Mouse (Mus musculus): ENCODE measurements around the gene Rai14.

DNA sequence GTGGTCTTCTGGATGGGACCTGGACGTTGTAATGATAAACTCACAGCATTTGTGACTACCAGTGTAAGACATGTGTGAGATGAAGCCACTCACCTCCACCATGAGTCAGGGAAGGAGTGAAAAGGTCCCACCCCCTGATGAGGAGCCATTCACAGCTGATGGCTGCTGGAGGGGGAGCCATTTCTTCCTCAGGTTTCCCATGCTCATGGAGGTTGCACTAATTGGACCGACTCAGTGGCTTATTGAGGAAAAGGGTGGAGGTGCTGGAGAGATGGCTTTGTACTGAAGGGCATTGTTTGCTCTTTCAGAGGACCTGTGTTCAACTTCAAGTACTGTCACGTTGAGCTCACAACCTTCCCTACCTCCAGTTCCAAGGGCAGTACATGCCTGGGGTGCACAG lies 10.4 kb upstream of the Rai14 start:
- TF ChIP-seq CTCF (IDR thresholded peaks at IDR 0.05 in 2 of 3, conservative IDR thresholded peaks at IDR 0.05 in 1 of 3; ENCODE audit: control insufficient read depth in 1 of 3, insufficient read depth in 1 of 3, low read depth in 2 of 3, low read length in 3 of 3, poor library complexity in 1 of 3, severe bottlenecking in 1 of 3) (no peak), MYC (IDR thresholded peaks at IDR 0.05; ENCODE audit: low read depth, low read length) (no peak), RAD21 (IDR thresholded peaks at IDR 0.05; ENCODE audit: low read depth, low read length) (no peak), MAX (IDR thresholded peaks at IDR 0.05; ENCODE audit: low read length) (no peak), POLR2AphosphoS5 (IDR thresholded peaks at IDR 0.05; ENCODE audit: borderline replicate concordance, low read depth, low read length) (no peak), CHD1 (IDR thresholded peaks at IDR 0.05; ENCODE audit: low read depth, low read length) (no peak), ETS1 (IDR thresholded peaks at IDR 0.05; ENCODE audit: low read depth, low read length) (no peak), POLR2AphosphoS2 (IDR thresholded peaks at IDR 0.05; ENCODE audit: low read length) (no peak)

Data from MEL (cell line).